Mouse (Mus musculus) kidney, embryonic 14.5 days (tissue): ENCODE results near the gene Rbm17. TPM values are rescaled to one million over a fixed set of nuclear protein-coding genes. Genes with fewer than 3 reads are reported as not detected.
"Not testable (repeated sequence)": the region's sequence is repeated elsewhere in the genome, so short reads cannot be mapped to it uniquely, and the experiment has no call there.

ENCODE experiments used
- ATAC-seq: fragments of 200-750 bp; cut with Nextera tagmentation; 2 replicates; pipeline ENCODE4 v1.8.0; 2017; ENCODE audit warnings: moderate number of reproducible peaks, mild to moderate bottlenecking, moderate TSS enrichment, moderate library complexity; ENCODE audit not compliant: low FRiP score, low TSS enrichment
- H3K27ac ChIP-seq: fragments of 300-500 bp; sonication (generic); 2 replicates; pipeline ENCODE4 v1.5.1; 2014; ENCODE audit warnings: low read depth, mild to moderate bottlenecking, low read length, moderate library complexity, mixed read lengths
- H3K27me3 ChIP-seq: fragments of 300-500 bp; sonication (generic); 2 replicates; pipeline ENCODE4 v1.6.1; 2014; ENCODE audit warnings: mild to moderate bottlenecking, low read length; ENCODE audit not compliant: control insufficient read depth, insufficient read depth
- H3K36me3 ChIP-seq: fragments of 300-500 bp; sonication (generic); 2 replicates; pipeline ENCODE4 v1.6.1; 2014; ENCODE audit warnings: low read length, mixed read lengths; ENCODE audit not compliant: control insufficient read depth, insufficient read depth
- H3K4me1 ChIP-seq: fragments of 300-500 bp; sonication (generic); 2 replicates; pipeline ENCODE4 v1.6.1; 2014; ENCODE audit warnings: low read length, mixed read lengths; ENCODE audit not compliant: control insufficient read depth, insufficient read depth
- H3K4me2 ChIP-seq: fragments of 300-500 bp; sonication (generic); replicated peaks from 2 replicates; pipeline ENCODE4 v1.6.1; 2014; ENCODE audit warnings: low read depth, mild to moderate bottlenecking, low read length
- H3K4me3 ChIP-seq: fragments of 300-500 bp; sonication (generic); 2 replicates; pipeline ENCODE4 v1.5.1; 2014; ENCODE audit warnings: mild to moderate bottlenecking, low read length
- H3K9ac ChIP-seq: fragments of 300-500 bp; sonication (generic); 2 replicates; pipeline ENCODE4 v1.6.1; 2014; ENCODE audit warnings: low read depth, mild to moderate bottlenecking, low read length, moderate library complexity
- H3K9me3 ChIP-seq: fragments of 300-500 bp; sonication (generic); 2 replicates; pipeline ENCODE4 v1.6.1; 2016; ENCODE audit warnings: low read length; ENCODE audit not compliant: control insufficient read depth
- WGBS: fragments of 180-500 bp; shearing (Covaris S2); extraction: QIAGEN DNeasy Blood & Tissue Kit; methylation state at CpG from one replicate; pipeline ENCODE4 v1.1.7; 2014; 5-methylcytosine and 5-hydroxymethylcytosine counted together
- polyA plus RNA-seq: library from polyadenylated mRNA; unstranded; fragments of >200 nt; fragmentation: Nextera tagmentation; extraction: Ambion mirVana; gene quantifications from 2 replicates; pipeline ENCODE4 v1.2.1, GENCODE M21; 2014

Rbm17 gene
- polyA plus RNA-seq, 1 experiment from 2014 or later = 165 TPM

DNA sequence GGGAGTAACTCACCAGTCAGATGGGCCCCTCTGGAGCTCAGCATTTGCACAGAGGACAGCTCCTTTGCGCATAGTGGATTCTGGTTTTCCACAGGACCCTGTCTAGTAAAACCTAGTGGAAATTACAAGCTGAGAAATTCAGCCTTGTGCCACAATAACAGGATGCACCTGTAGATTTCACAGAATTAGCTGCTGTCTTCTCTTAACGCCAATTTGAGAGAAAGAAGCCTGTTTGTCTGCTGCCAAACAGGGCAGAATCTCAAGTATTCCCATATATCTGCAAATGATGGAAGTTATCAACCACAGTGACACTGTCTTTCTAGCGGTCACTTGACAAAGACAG lies 32.2 kb upstream of the Rbm17 start:
- no peaks in the 10 kb centered on the region for H3K27me3 ChIP-seq

DNA sequence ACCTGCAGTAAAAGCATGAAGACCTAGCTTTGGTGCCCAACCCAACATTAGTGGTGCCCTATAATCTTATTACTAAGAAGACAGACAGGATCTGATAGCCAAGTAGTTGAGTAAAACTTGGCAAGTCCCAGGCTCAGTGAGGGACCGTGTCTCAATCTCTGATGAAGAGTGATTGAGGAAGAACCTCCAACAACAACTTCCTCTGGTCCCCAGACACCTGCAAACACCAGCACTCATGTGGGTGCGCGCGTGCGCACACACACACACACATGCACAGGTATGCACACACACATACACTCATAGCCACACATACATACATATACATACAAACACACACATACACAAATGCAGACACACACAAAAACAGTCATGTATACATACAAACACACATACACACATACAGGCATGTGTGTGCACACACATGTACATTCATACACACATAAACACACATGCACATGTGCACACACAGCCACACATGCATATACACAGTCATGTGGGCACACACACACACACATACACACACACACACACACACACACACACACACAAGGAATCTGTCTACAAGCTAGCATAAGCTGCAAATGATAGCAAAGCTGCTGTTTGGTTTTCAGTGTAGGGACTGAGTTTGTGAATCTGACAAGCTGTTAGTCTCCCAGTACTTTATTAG lies 31.7 kb upstream of the Rbm17 start:
- Histone ChIP-seq H3K4me1 (no peaks in the 10 kb centered on the region), H3K4me2 (no peak overlapping the region), H3K27ac (no peak overlapping the region), H3K4me3 (no peak overlapping the region), H3K36me3 (no peaks in the 10 kb centered on the region), H3K9ac (no peak overlapping the region), H3K9me3 (0 out of 2 replicates have a peak, but pooled peaks cover 3% of the 10 kb centered on the region), H3K27me3 (no peaks in the 10 kb centered on the region)
- ATAC-seq = no peak
- 98% methylated on average over 5 of the region's 5 CpGs for WGBS

More for the DNA sequence above, 32.2 kb upstream of the Rbm17 start:
- Histone ChIP-seq H3K4me3 (no peak overlapping the region), H3K9me3 (0 out of 2 replicates have a peak, but pooled peaks cover 3% of the 10 kb centered on the region), H3K4me1 (no peaks in the 10 kb centered on the region), H3K27ac (no peak overlapping the region), H3K36me3 (no peaks in the 10 kb centered on the region), H3K4me2 (no peak overlapping the region), H3K9ac (no peak overlapping the region)
- ATAC-seq = no peak
- 76% methylated on average over 3 of the region's 3 CpGs for WGBS

DNA sequence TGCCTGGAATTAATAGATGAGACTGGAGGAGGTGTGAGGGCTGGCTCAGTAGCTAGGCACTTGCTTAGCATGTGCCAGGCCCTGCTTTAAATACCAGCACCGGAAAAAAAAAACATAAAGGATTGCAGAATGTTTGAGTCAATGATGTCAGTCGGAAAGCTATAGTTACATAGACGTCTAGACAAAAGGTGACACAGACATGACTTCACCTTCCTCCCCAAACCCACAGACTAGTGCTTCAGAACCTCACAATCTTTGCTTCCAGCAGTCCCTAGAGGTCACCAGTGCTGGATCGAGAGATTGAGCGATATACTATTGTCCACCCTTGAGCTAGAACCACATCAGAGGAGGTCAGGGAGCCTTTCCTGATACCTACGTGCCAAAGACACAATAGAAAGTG lies 31.1 kb upstream of the Rbm17 start:
- ATAC-seq = no peak
- H3K27ac ChIP-seq = no peak overlapping the region
- H3K36me3 ChIP-seq = no peaks in the 10 kb centered on the region
- H3K4me3 ChIP-seq = no peak overlapping the region
- no peak overlapping the region for H3K4me2 ChIP-seq
- H3K27me3 ChIP-seq = no peaks in the 10 kb centered on the region
- 0 out of 2 replicates have a peak, but pooled peaks cover 3% of the 10 kb centered on the region for H3K9me3 ChIP-seq
- H3K9ac ChIP-seq = no peak overlapping the region
- no peaks in the 10 kb centered on the region for H3K4me1 ChIP-seq
- 91% methylated on average over 6 of the region's 6 CpGs for WGBS

DNA sequence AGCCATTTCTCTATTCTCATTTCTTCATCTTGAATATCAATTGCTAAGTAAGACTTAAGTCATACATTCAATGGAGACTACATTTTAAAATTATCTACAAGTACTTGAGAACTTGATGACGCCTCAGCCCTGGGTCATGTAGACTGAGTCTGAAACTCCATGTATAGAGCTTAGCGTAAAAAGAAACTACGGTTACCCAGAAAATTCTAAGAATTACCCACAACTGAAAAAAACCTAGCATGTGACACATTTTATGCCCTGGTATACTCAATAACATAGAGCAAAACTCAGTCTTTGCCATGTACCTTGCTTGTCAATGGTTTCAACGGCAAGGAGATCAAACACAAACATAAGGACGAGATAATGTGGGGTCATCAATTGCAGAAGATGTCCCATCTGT lies 21.9 kb upstream of the Rbm17 start, which contains the start of gene Gm17490:
Gene Gm17490, minus strand, starts transcription at position 375 of the 400 bp plus-strand sequence.
- 97% methylated on average over 5 of the region's 5 CpGs for WGBS
- no peak within 1 kb of the TSS for H3K9ac ChIP-seq
- H3K4me1 ChIP-seq = no peaks in the 10 kb centered on the region
- H3K36me3 ChIP-seq = no peaks in the 10 kb centered on the region
- H3K27me3 ChIP-seq = no peaks in the 10 kb centered on the region
- no peak within 1 kb of the TSS for H3K4me2 ChIP-seq
- no peak within 1 kb of the TSS for H3K27ac ChIP-seq
- H3K4me3 ChIP-seq = no peak within 1 kb of the TSS
- ATAC-seq = no peak
- no peaks in the 10 kb centered on the region for H3K9me3 ChIP-seq

DNA sequence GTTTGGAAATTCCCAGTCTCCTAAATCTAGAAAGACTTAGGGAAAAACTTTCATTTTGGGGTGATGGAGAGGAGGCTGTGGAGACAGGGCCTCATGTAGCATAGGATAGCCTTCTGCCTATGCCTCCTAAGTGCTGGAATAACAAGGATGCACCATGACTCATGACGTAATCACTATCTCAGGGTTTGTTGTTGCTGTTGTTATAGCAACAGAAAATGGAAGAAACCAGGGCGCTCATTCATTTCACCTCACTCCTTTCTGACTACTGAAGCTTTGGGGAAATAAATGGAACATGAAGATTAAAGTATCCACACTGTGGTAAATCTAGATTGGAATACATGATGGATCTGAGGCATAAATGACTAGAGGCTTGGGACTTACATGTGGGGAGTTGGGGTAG lies 19.8 kb upstream of the Rbm17 start:
- WGBS = 87% methylated on average over 2 of the region's 2 CpGs
- ATAC-seq = no peak
- Histone ChIP-seq H3K4me1 (no peaks in the 10 kb centered on the region), H3K27ac (no peak overlapping the region), H3K27me3 (no peaks in the 10 kb centered on the region), H3K9me3 (no peaks in the 10 kb centered on the region), H3K4me2 (no peak overlapping the region), H3K4me3 (no peak overlapping the region), H3K9ac (no peak overlapping the region), H3K36me3 (no peaks in the 10 kb centered on the region)

DNA sequence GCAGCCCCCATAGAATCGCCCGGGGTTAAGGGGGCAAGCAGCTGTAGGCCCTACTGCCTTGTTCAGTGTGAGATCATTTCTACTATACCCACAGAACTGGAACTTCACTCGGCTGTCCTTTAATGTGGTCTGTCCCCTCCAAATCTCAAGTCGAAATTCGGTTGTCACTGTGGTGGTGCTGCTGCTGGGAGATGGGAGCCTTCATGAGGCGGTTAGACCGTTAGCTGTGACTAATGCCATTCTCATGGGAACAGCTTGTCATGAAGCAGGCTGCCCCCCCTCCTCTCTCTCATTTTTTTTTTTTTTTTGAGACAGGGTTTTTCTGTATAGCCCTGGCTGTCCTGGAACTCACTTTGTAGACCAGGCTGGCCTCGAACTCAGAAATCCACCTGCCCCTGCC lies 19.2 kb upstream of the Rbm17 start:
- H3K36me3 ChIP-seq = no peaks in the 10 kb centered on the region
- no peak overlapping the region for H3K4me2 ChIP-seq
- no peaks in the 10 kb centered on the region for H3K4me1 ChIP-seq
- H3K4me3 ChIP-seq = no peak overlapping the region
- H3K9ac ChIP-seq = no peak overlapping the region
- ATAC-seq = no peak
- no peak overlapping the region for H3K27ac ChIP-seq
- H3K27me3 ChIP-seq = no peaks in the 10 kb centered on the region
- 94% methylated on average over 8 of the region's 8 CpGs for WGBS
- no peaks in the 10 kb centered on the region for H3K9me3 ChIP-seq

DNA sequence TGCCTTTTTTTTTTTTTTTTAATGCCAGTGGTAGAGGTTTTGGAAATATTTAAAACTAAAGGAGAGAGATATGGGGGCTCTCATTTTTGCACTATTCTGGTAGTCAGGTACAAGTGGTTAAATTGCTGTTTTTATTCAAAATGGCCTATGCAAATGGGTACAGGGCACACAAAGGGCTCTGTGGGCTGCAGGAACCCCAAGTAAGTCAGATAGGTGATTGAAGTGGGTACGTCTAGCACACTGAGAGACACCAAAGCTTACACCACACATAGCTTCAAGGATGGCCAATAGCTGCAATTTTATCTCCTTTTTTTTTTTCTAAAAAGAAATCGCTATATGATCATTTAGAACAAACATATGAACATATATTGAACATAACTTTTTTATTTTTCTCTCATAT lies 15.6 kb upstream of the Rbm17 start:
- 84% methylated on average over 2 of the region's 2 CpGs for WGBS
- Histone ChIP-seq H3K4me3 (no peak overlapping the region), H3K9ac (no peak overlapping the region), H3K4me1 (no peaks in the 10 kb centered on the region), H3K27ac (no peak overlapping the region), H3K27me3 (no peaks in the 10 kb centered on the region), H3K9me3 (no peaks in the 10 kb centered on the region), H3K36me3 (no peaks in the 10 kb centered on the region), H3K4me2 (no peak overlapping the region)
- ATAC-seq = no peak

DNA sequence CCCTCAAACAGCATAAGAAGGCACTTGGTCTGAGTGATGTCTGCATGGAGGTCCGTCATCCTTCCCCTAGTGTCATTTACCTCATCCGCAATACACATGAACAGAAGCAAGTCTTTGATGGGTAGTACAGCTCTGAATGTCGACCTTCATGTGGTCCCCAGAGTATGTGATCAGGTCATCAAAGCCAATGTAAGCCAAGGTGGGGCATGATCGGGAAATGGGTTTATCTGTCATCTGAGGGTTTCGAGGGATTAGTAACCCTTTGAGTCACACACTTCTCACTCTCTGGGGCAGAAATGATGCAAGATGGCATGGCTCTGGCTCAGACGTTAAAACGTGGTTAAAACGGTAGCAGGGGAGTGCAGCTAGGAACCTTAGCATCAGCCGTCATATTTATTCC lies 12.9 kb upstream of the Rbm17 start:
- Histone ChIP-seq H3K27me3 (no peaks in the 10 kb centered on the region), H3K27ac (no peak overlapping the region), H3K9me3 (no peaks in the 10 kb centered on the region), H3K4me1 (no peaks in the 10 kb centered on the region), H3K4me3 (no peak overlapping the region), H3K4me2 (no peak overlapping the region), H3K9ac (no peak overlapping the region), H3K36me3 (no peaks in the 10 kb centered on the region)
- no peak for ATAC-seq
- WGBS = 93% methylated on average over 9 of the region's 9 CpGs

DNA sequence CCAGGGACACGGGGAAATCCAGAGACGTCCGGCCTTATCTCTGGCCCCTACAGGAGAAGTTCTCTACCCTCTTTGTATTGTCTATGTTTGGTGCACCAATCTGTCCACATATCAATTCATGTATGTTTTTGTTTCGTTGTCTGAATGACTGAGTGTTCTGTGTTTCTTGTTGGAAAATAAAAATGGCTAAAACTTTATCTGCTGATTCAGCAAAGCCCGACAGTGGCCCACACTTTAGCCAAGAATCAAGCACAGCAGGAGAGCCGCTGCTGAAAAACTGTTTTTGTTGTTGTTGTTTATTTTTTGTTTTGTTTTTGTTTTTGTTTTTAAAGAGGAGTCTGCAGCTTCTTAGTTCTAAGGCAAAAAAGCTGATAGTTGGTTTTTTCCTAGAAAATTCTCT lies 9.0 kb upstream of the Rbm17 start:
- 91% methylated on average over 6 of the region's 6 CpGs for WGBS

More for the DNA sequence above, 9.0 kb upstream of the Rbm17 start:
- H3K36me3 ChIP-seq, ATAC-seq, H3K4me3 ChIP-seq, H3K4me2 ChIP-seq, H3K9ac ChIP-seq, H3K4me1 ChIP-seq, H3K27me3 ChIP-seq, H3K9me3 ChIP-seq, H3K27ac ChIP-seq: not testable (repeated sequence)
